Mouse (Mus musculus) left cerebral cortex, adult 9 months (tissue): Measurements from ENCODE around the gene Misp.
A peak's percentile ranks its signal among the peaks of the same experiment; 100 is the strongest.

ENCODE experiments used
- DNase-seq, 2 experiments: peaks; one replicate each; pipeline ENCODE4 v3.0.0; 2022; ENCODE audit warnings: low spot score in 2 of 2

The Misp gene

GRCm38 (mm10) chr10:79854801-79855541 lies 34.2 kb downstream of the Misp start:
- DNase-seq: peak in 1 of 2 experiments; percentile 56

DNA sequence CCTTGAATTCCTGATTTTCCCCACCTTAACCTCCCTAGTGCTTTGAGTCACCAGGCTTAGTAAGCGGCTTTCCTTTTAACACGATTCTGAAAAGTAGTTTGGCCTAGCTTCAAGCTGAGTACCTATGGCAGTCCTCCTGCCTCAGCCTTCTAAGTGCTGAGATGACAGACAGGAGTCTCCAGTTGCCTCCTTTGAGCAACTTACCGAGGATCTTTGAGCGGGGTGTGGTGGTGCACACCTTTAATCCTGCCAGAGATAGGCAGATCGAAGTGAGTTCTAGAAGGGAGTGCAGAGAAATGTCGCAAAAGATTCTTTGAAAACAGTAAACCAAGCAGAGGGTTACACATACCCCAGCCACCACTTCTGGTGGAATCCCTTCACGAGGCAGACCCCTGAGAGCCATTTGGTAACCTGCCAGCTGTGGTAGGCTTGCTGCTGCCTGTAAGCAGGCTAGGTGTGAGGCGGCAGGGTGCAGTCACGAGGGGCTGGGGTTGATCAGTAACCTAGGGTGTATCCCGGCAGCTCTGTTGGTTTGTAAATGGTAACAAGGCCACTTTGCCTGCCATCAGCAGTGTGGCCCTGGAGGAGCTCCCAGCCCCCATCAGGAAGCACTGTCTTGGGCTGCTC lies 34.9 kb downstream of the Misp start:
- DNase-seq: no peak

DNA sequence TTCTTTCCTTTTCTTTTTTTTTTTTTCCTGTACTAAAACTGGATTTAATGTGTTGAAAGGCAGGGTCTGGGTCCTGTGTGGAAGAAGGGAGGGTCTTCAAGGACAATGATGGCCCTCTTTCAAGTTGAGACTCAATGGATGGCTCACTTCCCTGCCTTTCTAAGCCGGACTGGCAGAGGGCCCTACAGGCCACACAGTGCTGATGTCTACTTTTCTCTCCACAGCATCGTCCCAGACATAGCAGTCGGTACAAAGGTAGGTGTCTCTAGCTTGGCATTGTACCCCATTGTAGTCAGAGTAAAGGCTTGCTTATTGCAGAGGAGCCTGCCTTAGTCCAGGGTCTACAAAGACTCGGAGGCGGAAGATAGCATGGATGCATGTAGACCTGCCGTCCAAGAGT lies 35.5 kb downstream of the Misp start:
- DNase-seq: no peak

DNA sequence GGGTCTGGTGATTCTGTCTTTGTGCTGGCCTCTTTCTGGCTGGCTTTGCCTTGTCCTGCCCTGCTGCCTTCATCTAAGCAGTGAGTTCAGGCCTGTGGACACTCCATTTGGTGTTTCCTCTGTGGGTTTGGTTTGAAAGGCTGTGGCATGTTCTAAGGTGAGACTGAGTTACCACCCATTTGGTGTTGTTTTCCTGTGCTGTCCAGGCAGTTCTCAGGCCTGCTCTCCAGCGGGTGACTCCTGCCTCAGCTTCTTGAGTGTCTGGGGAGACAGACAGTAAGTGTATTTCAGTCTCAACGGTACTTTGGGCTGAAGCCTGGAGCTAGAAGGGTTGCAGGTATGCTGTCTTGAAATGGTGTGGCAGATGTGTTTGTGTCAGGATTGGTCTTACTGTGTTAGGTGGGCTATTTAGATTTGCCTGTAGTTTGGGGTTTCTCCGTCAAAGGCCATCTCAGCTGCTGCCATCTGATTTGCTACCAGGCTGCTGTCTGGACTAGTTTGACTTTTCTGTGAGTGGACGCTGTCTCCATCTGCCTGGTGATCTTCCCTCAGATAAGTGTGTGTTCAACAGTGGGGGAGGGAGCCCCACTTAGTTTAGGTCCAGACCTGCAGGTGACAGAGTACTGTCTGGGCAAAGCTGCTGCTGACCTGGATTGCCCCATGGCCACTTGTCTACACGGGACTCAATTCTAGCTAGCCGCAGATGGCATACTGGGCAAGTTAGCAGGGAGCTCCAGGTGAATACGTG lies 36.1 kb downstream of the Misp start:
- no peak for DNase-seq

GRCm38 (mm10) chr10:79857452-79857811 lies 36.6 kb downstream of the Misp start:
- DNase-seq: peak in 1 of 2 experiments; percentile 54

DNA sequence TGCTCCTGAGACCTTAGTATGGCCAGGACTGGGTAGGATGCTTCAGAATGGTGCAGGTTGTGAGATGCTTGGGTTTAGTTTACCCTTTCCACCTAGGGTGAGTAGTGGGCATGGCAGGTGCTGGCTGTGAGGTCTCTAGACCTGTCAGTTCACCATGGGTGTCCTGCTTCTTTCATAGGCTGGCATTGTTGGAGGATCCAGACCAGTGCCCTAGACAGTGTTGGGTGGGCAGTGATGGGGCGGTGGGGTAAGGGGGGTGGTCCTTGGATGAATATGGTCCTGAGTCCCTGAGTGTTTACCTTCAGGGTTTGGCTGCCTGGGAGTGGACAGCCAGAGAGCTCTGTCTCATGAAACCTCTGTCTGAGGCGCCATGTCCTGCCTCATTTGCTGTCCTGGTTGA lies 37.1 kb downstream of the Misp start:
- DNase-seq: no peak

DNA sequence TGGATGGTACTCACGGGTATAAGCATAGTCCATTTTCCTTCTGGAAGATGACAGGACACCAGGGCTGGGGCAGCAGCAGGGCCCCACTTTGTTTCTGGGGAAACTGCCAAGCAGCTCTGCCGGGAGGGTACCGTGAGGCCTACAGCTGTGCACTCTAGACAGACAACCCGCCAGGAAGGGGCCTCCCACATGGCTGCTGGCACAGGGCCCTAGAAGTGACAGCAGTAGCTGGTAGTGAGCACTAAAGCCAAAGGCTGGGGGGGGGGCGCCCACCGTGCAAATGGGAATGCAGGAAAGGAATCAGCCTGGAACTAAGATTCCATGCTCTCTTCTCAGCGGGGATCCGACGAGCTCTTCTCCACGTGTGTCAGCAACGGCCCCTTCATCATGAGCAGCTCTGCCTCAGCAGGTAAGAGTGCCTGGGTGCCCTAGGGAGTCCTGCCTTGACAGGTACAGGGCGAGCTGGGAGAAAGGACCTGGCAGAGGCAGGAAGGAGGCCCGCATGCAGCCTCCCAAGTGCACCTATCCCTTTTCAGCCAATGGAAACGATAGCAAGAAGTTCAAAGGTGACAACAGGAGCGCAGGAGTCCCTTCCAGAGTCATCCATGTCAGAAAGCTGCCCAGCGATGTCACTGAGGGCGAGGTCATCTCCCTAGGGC lies 37.8 kb downstream of the Misp start:
- peak in 1 of 2 experiments; percentile 71 for DNase-seq

- DNase-seq: no peak
Measured at GRCm38 (mm10) chr10:79859116-79859515, 38.3 kb downstream of the Misp start.

DNA sequence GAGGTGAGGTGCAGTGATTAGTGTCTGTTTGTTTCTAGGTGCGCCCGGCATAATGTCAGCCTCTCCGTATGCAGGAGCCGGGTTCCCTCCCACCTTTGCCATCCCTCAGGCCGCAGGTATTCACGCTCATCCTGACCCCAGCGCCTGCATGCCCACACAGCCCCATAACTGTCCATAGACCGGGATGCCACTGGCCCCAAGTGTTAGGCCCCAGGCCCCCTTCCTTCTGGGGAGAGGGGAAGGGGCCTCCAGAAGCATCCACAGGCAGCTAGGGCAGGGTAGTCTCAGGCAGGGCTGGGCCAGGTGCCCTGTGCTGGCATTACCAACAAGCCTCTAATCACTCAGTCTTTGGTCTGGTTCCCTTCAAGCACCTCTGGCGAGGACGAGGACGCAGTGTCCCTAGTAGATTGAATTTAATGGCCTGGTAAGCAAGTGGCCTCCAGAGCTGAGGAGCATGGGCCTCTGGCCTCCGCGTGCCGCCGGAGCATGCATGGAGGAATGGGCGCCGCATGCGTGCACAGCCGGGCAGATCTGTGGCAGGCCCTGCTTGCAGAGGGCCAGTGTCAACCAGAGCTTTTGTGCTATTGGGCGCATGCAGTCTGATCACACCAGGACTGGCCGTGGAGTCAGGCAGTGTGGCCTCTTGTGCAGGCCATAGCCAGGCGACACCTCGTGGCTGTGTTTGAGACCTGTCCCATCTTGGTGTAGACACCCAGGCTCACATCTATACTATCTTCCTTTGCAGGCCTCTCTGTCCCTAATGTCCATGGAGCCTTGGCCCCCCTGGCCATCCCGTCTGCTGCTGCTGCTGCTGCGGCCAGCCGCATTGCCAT lies 39.5 kb downstream of the Misp start:
- DNase-seq: no peak

DNA sequence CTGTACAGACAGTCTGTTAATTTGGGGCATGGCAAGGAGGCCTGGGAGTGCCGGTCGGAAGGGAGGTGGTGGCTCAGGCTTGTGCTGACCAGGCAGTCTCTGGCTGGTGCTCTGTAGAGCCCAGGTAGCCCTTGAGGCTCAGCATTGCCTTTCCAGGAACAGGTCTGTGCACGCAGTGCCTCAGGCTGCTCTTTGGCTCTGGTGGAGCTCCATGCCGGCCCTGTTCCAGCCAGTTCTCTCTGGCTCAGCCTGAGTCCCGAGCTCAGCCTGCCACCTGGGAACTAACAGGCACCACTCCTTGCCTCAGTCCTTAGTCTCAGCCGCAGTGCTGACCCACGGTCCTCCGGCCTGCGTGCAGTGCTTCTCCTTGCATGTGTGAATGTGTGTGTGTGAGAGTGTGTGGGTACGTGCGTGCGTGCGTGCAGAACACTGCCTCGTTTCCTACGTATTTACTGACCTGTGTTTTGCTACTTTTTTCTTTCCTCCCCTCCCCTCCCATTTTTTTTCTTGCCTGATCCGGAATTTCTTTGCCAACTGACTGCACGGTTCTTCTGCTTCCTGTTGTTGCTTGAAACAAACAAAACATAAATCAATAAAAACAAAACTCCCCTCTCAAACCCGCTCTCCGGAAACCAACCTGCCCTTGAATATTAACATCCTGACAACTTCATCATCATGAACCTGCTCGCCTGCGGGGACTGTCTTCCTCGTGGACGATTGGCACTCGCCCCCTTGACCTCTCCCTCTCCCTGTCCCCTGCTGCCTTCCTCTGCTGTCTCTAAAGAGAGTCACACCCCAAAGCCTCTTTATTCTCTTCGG lies 40.6 kb downstream of the Misp start:
- no peak for DNase-seq

- DNase-seq: no peak
Measured at GRCm38 (mm10) chr10:79862049-79862788, 41.4 kb downstream of the Misp start.

- no peak for DNase-seq
Measured at GRCm38 (mm10) chr10:79862925-79863324, 42.1 kb downstream of the Misp start.

- no peak for DNase-seq
Measured at GRCm38 (mm10) chr10:79864351-79865188, 43.8 kb downstream of the Misp start.

DNA sequence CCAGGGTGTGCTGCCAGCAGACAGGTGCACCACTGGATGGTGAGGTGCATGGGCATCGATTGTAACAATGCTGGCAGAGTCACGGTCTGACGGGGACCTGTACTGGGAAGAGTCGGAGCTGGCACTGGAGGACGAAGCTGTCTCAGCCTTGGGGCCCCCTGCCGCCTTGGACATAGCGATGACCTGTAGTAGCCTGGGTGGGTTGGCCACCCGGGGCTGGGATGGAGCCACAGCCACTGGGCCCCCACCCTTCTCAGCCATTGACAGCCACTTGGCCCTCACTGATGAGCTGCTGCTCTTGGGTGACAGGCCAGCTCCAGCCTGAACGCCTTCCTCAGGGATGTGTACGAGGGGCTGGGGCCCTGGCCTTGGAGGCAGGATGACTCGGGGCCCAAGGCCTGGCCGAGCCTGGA lies 44.4 kb downstream of the Misp start:
- DNase-seq: no peak

DNA sequence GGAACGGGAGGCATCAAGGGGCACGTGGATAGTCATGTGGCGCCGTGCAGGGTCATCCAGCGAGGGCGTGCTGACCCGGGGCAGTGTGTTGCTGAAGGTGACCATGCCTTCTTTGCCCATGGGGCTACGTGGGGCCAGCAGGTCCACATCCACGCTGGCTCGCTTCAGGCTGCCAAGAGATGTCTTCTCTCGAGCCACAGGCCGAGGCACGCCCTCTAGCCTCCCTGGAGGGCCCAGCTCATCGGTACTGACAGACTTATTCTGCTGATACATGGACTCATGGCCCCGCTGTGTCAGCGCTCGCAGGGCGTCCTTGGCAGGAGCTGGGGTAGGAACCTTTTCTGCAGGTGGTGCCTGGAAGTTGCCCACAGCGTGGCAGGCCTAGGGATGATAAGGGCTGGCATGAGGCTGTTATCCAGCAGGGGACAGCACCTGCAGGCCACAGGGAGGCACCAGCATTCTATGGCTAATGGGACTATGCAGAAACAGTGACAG lies 45.1 kb downstream of the Misp start:
- no peak for DNase-seq

- DNase-seq: no peak
Measured at GRCm38 (mm10) chr10:79866601-79867000, 45.8 kb downstream of the Misp start.

GRCm38 (mm10) chr10:79871845-79872244 lies 51.1 kb downstream of the Misp start:
- DNase-seq: no peak

GRCm38 (mm10) chr10:79872862-79873261 lies 52.1 kb downstream of the Misp start:
- no peak for DNase-seq

GRCm38 (mm10) chr10:79873313-79873712 lies 52.5 kb downstream of the Misp start:
- DNase-seq: no peak
